Mouse (Mus musculus): Measurements from ENCODE around the gene Fhit.
A peak's percentile ranks its signal among the peaks of the same experiment; 100 is the strongest.

Fhit gene

DNA sequence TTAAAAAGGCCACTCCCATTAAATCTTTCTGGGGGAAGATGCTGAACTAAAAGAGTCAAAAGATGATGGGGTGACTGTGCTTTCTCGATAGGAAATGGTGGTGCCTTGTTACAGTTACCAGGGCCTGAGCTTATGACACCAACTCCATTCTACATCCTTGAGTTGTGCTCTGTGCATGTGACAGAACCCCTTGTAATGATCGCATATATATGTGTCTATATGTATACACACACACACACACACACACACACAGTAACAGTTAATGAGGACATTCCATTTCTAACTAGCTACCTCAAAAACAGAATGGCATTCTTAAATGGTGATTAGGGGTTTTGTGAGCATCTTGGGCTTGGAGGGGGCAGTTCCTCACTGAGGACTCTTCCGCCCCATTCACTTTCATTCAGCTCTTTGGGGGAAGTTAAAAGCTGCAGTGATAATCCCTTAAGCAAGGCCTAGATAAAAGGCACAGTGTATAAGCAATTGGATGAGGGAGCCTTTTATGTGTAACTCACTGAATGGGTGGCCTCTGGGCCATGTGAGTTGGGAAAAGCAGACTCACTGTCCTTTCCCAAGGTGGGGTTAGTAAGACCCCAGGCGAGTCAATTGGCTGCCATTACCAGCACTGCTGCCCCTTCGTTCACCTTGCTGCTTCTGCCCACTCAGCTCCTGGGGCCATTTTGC is 449.9 kb downstream of the Fhit start:
- no peak for DNase-seq (ENCODE audit: extremely low read depth, low read depth, low spot score)

DNA sequence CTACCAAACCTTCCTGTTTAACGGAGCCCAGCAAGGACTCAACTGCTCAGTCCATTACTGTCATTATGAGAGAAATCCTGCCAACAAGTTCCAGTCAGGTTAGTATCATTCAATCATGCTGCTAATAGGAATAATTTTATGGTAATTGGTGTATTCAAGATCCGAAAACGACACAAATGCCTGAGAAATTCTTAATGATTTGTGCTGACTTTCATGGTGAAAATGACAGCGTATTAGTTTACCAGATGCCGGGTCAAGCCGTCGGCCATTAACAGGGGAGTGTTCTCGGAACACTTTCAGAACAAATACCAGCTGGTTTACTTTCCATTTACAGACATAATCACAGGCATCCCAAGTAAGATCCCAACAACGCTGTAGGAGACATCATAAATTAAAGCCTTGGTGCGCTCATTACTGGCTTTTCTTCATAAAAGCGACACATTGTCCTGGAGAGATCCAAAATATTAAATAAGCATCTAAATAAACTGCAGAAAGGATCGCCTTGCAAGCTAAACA is 451.0 kb downstream of the Fhit start:
- DNase-seq (ENCODE audit: extremely low read depth, low read depth, low spot score) = no peak

DNA sequence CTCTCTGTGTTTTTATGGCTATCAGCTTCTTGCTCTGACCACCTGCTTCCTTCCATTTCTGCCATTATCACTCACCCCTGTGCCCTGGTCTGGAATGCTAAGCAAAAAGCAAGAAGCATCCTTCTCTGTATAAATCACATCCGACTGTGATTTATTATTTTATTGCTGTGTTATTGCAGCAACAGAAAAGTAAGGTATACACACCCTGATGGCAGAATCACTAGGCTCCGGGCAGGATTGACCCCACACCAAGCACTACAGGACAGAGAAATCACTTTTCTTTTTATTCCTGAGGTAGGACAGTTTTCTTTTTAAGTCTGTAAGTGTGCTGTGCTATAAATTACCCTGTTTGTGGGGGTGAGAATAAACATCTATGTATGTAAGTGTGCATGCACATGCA is 460.1 kb downstream of the Fhit start:
- no peak for DNase-seq (ENCODE audit: extremely low read depth, low read depth, low spot score)

DNA sequence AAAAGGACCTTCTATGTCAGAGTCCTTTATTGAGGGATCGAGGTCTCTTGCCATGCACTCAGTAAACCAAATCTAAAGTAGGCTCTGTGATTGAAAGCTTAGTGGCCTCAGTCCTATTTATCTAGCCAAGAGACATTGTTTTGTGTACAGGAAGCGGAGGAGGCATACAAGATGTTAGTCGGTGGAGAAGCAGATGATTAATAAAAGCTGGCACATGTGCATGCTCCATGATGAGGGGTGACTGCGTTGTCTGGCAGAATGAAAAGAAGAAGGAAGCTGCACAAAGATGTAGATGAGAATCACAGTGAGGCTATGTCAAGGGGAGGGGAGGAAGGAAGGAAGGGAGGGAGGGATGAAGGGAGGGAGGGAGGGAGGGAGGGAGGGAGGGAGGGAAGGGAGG is 481.8 kb downstream of the Fhit start:
- DNase-seq (ENCODE audit: extremely low read depth, low read depth, low spot score) = no peak

DNA sequence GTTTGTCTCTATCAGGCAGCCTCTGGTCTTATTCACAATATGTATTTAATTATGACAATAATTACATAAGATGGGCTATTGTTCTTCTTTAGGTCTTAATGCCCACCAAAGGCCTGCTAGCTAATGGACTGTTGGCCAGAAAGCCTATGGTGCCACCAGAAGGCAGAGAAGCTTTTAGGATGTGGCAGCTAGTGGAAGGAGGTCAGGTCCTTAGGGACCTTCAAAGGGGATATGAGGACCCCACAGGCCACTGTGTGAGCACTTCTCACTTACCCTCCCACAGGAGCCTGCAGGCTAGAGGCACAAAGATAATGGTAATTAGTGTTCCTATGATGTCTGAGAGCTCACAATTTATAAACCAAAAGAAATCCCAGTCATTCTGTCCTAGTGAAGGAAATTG is 482.2 kb downstream of the Fhit start:
- DNase-seq (ENCODE audit: extremely low read depth, low read depth, low spot score) = no peak

DNA sequence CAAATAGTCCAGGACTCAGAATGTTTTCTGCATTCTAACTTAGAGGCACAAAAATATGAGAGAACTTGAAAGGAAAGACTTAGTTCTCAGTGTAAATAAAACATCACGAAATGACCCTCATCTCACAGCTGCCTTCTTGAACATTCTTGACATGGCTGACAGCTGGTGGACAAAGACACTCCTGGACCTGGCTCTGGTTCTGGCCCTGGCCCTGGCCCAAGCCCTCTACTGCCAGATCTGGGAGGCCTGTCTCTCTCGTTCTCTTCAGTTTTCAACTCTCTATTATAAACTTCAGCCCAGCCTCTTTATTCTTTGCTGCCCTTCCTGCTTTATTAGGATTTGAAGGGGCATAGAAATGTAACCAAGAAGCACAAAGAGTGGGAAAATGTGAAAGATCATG is 484.2 kb downstream of the Fhit start:
- no peak for DNase-seq (ENCODE audit: extremely low read depth, low read depth, low spot score)

DNA sequence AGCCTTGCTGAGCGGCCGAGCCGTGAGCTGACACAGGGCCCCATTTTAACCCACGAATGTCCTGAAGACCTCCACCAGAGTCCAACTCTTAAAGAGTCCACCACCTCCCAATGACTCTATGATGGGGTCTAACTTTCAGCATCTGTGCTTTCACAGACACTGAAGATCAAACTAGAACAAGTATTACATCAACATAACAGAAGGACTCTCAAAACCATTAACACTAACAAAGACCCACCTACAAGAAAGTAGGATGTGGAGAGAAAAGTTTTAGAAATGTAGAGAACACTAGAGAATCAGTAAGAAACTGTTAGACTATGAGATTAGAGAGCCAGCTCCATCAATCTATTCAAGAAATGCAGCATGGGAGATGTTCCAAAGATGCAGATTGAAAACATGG is 501.6 kb downstream of the Fhit start:
- no peak for DNase-seq (ENCODE audit: extremely low read depth, low read depth, low spot score)

DNA sequence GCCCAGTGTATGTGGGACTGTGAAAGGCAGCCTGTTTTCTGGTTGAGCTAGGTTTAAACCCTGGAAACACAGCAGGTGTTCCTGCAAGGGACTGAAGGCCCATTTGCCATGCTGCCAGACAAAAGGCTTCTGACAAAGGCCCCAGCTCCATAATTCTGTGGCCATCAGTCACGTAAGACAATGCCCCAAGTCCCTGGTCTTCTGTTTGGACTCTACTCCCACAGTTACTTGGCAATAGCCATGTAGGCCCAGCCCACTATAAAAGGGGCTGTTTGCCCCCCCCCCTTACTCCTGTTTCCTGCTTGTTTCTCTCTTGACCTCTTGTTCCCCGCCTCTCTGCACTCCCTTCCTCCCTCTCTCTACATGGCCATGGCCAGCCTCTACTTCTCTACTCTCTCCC is 502.5 kb downstream of the Fhit start:
- DNase-seq (ENCODE audit: extremely low read depth, low read depth, low spot score) = no peak

DNA sequence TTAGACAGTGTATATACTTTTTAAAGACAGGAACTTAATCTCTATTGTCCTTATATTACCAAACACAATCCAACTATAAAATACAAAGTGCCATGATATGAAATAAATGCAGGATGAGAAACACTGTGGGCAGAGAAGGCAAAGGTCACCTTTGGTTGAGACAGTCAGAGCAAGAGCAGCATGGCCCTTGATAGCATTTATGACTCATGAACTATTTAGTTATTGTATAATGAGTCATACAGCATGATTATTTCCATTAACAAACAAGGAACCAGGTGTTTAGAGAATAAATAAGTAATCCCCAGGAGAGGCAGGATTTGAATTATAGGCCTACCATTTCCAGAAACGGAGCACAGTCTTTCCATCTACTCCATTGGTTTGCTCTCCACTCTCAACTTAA is 503.6 kb downstream of the Fhit start:
- DNase-seq (ENCODE audit: extremely low read depth, low read depth, low spot score) = no peak

DNA sequence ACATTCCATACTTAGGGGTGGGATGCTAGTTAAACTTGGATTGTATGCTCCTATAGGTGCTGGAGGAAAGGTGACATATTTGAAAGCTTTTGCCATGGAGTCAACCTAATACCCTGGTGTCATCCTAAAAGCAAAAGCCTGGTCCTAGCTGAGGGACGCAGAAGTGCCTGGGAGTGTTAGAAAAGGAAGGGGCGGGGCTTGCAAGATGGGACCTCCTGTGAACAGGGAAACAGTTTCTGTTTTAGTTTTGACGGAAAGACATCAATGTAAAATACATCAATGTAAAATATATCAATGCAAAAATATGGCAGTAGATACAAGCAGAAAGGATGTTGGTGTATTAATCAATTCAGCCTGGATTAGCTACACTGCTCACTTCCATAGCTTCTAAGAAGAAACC is 504.5 kb downstream of the Fhit start:
- DNase-seq (ENCODE audit: extremely low read depth, low read depth, low spot score) = no peak

DNA sequence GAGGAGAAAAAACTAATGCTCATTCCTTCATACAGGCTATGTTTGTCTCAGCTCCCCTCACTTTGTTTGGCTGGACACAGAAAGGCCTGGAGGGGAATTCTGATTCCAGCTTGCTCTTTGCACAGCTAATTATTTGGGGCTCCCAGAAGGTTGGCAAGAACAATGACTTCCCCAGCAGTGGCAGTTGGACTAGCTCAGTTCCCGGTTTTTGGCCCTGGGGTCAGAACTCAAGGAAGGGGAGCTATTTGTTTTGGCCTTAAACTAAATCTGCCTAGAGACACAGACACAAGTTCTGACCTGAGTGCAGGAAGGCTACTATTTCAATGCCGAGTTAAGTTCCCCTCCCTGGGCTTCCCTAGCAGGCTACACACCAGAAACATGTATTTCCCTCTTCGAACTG is 506.0 kb downstream of the Fhit start:
- DNase-seq (ENCODE audit: extremely low read depth, low read depth, low spot score) = peak; percentile 57

DNA sequence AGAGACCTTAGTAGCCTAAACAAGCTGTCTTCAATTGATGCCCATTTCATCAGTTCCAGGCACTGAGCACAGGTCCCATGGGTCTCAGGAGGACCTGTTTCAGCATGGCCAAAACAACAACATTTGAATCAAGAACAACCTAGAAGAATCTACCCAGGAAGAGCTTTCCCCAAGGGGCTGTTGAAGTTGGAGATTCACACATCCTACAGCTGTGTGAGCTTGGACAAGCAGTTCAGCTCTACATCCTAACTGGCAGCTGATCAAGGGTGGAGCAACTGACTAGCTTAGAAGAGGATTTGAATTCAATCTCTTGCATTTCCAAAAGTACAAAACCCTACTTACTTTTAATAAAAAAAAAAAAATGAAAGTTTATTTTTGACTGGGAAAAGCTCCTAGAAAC is 514.0 kb downstream of the Fhit start:
- DNase-seq (ENCODE audit: extremely low read depth, low read depth, low spot score) = peak; percentile 16

DNA sequence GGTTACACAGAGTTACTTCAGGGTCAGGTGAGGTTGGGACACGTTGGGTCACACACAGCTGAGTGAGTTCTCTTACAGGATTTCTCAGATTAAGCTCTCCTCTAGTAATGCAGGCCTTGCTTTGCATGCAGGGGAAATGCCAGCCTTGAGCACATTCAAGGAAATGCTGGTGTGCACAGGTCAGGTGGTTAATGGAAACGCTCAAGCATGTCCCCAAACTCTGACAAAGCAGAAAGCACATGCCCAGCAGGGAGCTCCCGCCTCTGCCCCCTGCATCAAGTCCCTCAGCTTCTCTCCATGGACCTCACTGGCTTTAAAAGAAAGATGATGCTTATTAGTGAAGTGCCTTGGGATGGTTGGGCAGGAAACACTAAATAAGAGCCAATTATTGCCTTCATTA is 530.1 kb downstream of the Fhit start:
- no peak for DNase-seq (ENCODE audit: extremely low read depth, low read depth, low spot score)

DNA sequence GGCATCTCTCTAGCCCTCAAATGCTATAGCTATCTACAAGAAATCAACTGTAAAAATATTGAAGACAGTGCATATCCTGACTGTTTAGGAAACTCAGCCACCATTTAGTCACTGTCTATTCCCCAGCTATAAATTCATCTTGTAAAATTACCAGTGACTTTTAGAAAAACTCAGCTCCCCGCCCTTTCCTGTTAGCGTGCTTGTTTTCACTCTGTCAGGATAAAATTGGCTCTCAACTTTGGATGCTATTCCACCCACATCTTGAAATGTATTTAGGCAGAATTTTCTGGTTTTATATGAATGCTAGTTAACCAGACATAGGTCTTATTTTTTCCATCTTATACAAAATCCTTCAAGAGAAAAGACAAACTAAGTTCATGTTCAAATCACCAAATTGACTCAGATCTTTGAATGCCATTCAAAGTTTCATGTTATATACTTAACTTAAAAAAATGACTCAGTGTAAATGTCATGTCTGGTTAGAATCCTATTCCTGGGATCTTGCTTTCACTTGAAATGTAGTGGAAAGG is 530.9 kb downstream of the Fhit start:
- no peak for DNase-seq (ENCODE audit: extremely low read depth, low read depth, low spot score)

DNA sequence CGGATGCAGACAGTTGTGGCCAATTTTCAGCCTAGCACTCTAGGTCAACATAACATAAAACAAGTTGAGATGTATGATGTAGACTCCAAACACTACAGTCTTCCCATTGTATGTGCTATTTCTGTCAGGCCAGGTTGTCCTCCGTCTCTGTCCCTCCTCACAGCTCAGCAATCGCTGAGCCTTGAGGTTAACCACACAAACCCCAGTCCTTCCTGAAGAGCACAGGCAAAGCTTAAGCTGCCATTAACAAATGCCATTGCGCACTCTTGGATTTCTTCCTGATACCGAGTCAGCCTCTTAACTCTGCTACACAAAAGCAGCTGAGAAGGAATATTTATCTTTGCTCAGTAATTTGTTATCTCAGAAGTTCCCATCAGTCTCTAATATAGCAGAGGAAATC is 568.4 kb downstream of the Fhit start:
- no peak for DNase-seq (ENCODE audit: extremely low read depth, low read depth, low spot score)

DNA sequence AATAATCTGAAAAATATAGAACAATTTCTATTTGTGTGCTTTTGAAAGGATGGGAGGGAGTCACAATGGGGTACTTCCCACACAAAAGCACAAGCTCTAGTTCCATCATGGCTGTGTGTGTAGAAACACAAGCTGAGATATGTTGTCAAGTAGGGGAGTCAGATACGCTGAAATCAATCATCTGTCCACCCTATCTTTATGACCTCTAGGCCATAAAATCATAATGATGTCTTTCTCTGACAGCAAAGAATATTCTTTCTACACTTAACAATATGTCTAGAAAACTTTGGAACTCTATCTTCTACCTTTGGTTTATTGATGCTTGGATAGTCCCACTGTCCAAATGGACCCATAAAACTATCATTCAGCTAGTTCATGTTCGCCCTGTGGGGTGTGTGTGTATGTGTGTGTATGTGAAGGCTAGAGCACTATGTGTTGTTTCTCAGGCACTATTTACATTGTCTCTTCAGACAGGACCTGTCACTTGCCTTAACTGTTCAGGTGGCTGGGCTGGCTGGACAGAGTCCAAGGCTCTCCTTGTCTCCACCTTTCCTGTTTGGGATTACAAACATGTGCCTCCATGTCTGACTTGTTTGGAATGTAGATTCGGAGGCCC is 592.8 kb downstream of the Fhit start:
- no peak for DNase-seq (ENCODE audit: extremely low read depth, low read depth, low spot score)

DNA sequence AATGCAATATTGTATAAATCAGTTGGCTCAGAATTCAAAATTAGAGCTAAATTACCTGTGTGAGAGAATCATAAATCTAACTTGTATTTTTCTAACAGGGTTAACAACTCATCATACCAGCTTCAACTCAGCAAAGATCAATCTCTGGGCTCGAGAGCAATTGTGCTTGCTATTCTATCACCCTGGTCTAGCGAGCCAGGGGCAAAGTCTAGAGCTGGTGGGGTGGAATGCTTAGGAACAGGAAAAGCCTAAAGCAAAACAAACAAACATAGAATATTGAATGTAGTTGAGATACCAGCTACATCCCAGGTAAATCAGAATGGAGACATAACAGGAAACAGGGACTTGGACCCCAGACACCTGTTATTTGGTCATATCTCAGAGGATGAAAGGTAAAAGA is 594.1 kb downstream of the Fhit start:
- DNase-seq (ENCODE audit: extremely low read depth, low read depth, low spot score) = no peak

DNA sequence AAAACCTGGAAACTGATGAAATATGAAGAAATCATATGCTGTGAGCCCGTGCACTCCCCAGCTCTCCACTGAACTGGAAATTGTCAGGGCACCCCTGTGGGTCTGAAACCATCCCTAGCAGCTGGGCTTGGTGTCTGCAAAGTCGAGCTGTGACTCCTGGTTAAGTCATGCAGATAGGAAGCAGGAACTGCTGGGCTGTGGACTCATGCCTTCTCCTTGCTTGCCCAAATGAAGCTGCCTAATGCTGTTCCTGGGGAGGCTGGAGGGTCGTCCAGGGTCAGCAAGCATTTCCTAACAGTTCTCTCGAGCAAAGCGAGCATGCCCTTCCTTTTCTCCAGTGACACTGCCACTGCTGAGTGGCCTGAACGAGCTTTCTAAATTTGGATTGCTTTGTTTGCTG is 607.1 kb downstream of the Fhit start:
- no peak for DNase-seq (ENCODE audit: extremely low read depth, low read depth, low spot score)

DNA sequence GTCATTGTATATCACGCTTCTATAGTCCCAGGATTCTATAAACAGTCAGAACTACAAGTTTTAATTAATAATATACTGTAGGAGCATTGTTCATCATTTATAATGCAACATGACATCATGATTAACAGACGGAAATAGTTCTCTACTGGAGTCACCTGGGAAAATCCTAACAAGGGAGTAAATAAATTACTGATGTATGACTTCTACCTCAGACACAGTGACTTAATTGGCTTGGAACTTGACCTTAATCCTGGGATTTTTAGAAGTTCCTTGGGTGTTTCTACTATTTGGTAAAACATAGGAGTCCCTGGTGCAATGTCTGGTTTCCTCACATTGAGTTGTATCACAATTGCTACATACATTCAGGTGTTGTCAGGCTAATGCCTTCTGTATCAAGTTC is 613.2 kb downstream of the Fhit start:
- DNase-seq (ENCODE audit: extremely low read depth, low read depth, low spot score) = no peak

DNA sequence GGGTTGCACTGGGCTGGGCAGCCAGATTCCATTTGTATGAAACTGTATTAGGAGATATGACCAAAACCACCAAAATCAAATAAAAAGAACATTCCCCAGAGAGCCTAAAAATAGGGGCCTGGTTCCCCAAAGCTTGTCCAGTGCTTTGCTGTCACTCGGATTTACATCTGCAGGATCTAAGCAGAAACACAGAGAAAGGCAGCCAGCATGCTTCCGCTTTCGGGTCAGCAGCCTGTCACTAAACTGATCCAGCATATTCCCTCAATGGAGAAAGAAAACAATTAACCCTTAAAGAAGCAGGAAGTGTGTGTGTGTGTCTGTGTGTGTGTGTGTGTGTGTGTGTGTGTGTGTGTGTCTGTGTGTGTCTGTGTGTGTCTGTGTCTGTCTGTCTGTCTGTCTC is 615.9 kb downstream of the Fhit start:
- DNase-seq (ENCODE audit: extremely low read depth, low read depth, low spot score) = no peak

DNA sequence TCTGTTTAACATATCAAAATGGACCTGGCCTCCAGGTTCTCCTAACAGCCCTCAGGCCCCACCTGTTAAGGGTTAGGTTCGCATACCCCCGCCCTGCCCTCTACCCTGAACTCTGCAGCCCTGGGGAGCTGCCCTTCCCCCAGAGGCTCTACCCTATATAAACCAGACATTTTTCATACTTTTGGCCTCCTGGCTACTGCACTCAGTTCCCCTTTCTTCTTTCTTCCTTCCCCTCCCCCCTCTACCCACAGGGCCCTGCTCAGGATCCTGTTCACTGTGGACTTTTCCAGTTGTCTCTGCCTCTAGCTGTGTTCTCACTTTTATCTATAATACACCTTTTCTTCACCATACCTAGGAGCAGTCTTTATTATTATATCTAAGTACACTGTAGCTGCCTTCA is 627.0 kb downstream of the Fhit start:
- no peak for DNase-seq (ENCODE audit: extremely low read depth, low read depth, low spot score)

DNA sequence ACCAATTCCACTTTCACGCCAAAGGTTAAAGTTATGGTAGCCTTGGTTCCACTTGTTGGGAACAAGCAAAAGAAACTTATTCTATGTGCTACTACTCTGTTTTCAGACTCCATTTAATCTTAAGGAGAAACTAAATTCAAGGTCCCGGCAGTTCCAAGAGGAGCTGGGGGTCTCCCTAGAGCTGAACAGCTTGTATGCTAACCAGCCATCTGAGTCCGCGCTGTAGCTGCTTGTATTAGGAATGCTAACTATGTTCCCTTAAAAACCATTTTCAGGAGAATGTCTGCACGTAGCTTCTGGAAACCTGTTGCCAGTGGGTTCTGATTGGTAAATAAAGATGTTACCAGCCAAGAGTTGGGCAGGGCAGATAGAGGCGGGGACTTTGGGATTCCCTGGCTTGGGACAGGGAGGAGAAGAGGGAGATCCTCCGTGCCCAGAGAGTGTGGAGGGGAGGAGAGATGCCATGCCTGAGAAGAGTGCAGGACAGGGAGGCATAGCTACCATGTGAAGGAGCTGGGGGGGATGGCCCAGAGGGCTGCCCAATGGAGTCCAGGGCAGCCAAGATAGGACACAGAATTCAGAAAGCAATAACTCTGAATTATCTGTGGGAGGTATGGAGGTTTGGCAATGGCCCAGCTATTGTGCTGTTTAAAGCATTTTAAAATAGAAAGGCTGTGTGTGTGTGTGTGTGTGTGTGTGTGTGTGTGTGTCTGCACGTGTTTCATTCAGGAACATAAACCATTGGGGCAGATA is 629.9 kb downstream of the Fhit start:
- no peak for DNase-seq (ENCODE audit: extremely low read depth, low read depth, low spot score)

Measured in fat pad, adult 2 months (tissue).